Mouse (Mus musculus) CD4-positive, CD25-positive, alpha-beta regulatory T cell, adult 4 months (primary cell): ENCODE measurements around the gene Pum1. TPM values are rescaled to one million over a fixed set of nuclear protein-coding genes. Genes with fewer than 3 reads are reported as not detected.
"Not testable (repeated sequence)": the region's sequence is repeated elsewhere in the genome, so short reads cannot be mapped to it uniquely, and the experiment has no call there.

Experiments
- ATAC-seq: one replicate; pipeline ENCODE4 v1.8.0; 2017
- polyA plus RNA-seq, 2 experiments: library from polyadenylated mRNA; unstranded; fragments of 100-300 nt; shearing (Covaris generic); gene quantifications; one replicate each; pipeline ENCODE4 v1.2.1; 2017

The Pum1 gene
- polyA plus RNA-seq, 2 experiments from 2014 or later, result 74.0 to 91.3 TPM

- ATAC-seq, result no peak
These were observed 5.9 kb downstream of the Pum1 start for GRCm38 (mm10) chr4:130668991-130669390.

GRCm38 (mm10) chr4:130670023-130670422 is 6.9 kb downstream of the Pum1 start:
- ATAC-seq, result not testable (repeated sequence)

GRCm38 (mm10) chr4:130671079-130671845 is 8.1 kb downstream of the Pum1 start:
- ATAC-seq, result no peak

- ATAC-seq, result no peak
These were observed 9.0 kb downstream of the Pum1 start for GRCm38 (mm10) chr4:130672161-130672560.

- ATAC-seq, result no peak
These were observed 13.6 kb downstream of the Pum1 start for GRCm38 (mm10) chr4:130676746-130677145.

GRCm38 (mm10) chr4:130678149-130678548 is 15.0 kb downstream of the Pum1 start:
- ATAC-seq, result no peak

- ATAC-seq, result no peak
These were observed 17.6 kb downstream of the Pum1 start for GRCm38 (mm10) chr4:130680676-130681075.

GRCm38 (mm10) chr4:130683051-130683450 is 19.9 kb downstream of the Pum1 start:
- not testable (repeated sequence) for ATAC-seq

- no peak for ATAC-seq
These were observed 30.8 kb downstream of the Pum1 start for GRCm38 (mm10) chr4:130693936-130694335.

- no peak for ATAC-seq
These were observed 31.9 kb downstream of the Pum1 start for GRCm38 (mm10) chr4:130694982-130695381.

- ATAC-seq, result no peak
These were observed 37.9 kb downstream of the Pum1 start for GRCm38 (mm10) chr4:130701061-130701460.

- no peak for ATAC-seq
These were observed 39.9 kb downstream of the Pum1 start for GRCm38 (mm10) chr4:130702835-130703535.

GRCm38 (mm10) chr4:130703601-130704000 is 40.5 kb downstream of the Pum1 start:
- no peak for ATAC-seq

GRCm38 (mm10) chr4:130704615-130705014 is 41.5 kb downstream of the Pum1 start:
- ATAC-seq, result no peak

- ATAC-seq, result no peak
These were observed 43.3 kb downstream of the Pum1 start for GRCm38 (mm10) chr4:130706215-130707000.

- no peak for ATAC-seq
These were observed 48.3 kb downstream of the Pum1 start for GRCm38 (mm10) chr4:130711353-130711848.

- ATAC-seq, result no peak
These were observed 49.2 kb downstream of the Pum1 start for GRCm38 (mm10) chr4:130712341-130712740.

GRCm38 (mm10) chr4:130713430-130713829 is 50.3 kb downstream of the Pum1 start:
- ATAC-seq, result no peak

GRCm38 (mm10) chr4:130715126-130715525 is 52.0 kb downstream of the Pum1 start:
- no peak for ATAC-seq

GRCm38 (mm10) chr4:130715623-130716022 is 52.5 kb downstream of the Pum1 start:
- no peak for ATAC-seq

- ATAC-seq, result no peak
These were observed 56.2 kb downstream of the Pum1 start for GRCm38 (mm10) chr4:130719348-130719747.

GRCm38 (mm10) chr4:130722607-130723006 is 59.5 kb downstream of the Pum1 start:
- no peak for ATAC-seq

- ATAC-seq, result no peak
These were observed 63.0 kb downstream of the Pum1 start for GRCm38 (mm10) chr4:130726118-130726517.
